Mouse (Mus musculus) olfactory bulb, adult 2 months (tissue): ENCODE data around the gene Srpx. TPM values are rescaled to one million over a fixed set of nuclear protein-coding genes. Genes with fewer than 3 reads are reported as not detected.
A peak's percentile ranks its signal among the peaks of the same experiment; 100 is the strongest.

Experiments
- H3K27ac ChIP-seq: fragments of 200-500 bp; 2 replicates; pipeline ENCODE4 v1.5.1; 2012; ENCODE audit warnings: low read depth, low read length; ENCODE audit not compliant: insufficient read depth
- H3K4me1 ChIP-seq: fragments of 200-500 bp; 2 replicates; pipeline ENCODE4 v1.6.1; 2012; ENCODE audit warnings: low read length; ENCODE audit not compliant: control insufficient read depth, insufficient read depth
- H3K4me3 ChIP-seq: fragments of 200-500 bp; 2 replicates; pipeline ENCODE4 v1.5.1; 2012; ENCODE audit warnings: mild to moderate bottlenecking, low read depth, low read length, moderate library complexity; ENCODE audit not compliant: insufficient read depth
- CTCF ChIP-seq: fragments of 200-500 bp; IDR thresholded peaks from 2 replicates; pipeline ENCODE4 v1.5.1; 2012; ENCODE audit warnings: low read depth, mild to moderate bottlenecking, low read length, moderate library complexity; ENCODE audit not compliant: insufficient read depth
- POLR2A ChIP-seq: fragments of 200-500 bp; IDR thresholded peaks from 2 replicates; pipeline ENCODE4 v1.6.1; 2012; ENCODE audit warnings: mild to moderate bottlenecking, low read depth, low read length, moderate library complexity; ENCODE audit not compliant: insufficient read depth
- WGBS: fragments of 180-500 bp; shearing (Covaris S2); methylation state at CpG from one replicate; pipeline ENCODE4 v1.1.7; 2018; 5-methylcytosine and 5-hydroxymethylcytosine counted together
- polyA plus RNA-seq: library from polyadenylated mRNA; stranded (reverse); fragments of >200 nt; gene quantifications from 2 replicates; pipeline ENCODE4 v1.2.4, GENCODE M21; 2012; ENCODE audit warnings: low replicate concordance; ENCODE audit not compliant: missing spikeins, insufficient read depth, insufficient read length

Gene Srpx
- not detected in 2 replicates for polyA plus RNA-seq

DNA sequence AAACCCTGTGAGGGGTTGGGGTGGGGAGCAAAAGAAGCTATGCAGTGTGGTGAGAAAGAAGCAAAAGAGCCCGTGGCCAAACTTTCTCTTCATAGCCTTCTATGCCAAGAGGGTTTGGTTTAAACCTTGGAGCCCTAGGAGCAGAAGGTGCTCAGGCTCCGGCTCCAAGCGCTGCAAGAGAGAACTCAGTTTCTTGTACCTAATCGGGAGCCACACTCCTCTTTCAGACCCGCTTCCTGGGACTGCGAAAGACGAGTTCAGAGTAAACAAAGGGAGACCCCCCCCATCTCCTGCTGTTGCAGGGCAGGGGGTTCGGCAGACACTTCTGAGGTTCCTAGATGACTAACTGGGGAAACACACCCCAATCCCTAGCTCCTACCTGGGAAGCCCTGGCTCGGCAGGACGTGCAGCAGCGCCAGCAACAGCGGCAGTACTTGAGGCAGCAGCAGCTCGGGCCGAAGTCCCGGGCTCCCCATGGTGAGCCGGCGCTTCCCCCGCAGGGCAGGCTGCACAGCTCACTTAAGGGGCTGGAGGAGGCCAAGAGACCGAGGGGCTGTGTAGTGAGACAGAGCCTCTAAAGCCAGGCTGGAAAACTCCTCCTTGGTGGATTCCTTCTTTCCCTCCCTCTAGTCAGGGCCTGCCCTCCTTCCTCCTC is at the start of gene Srpx:
Srpx (minus strand) TSS at position 645 of the 655 bp plus-strand sequence.
- no peak within 1 kb of the TSS for H3K27ac ChIP-seq
- peaks cover 5% of the 10 kb centered on the region; the same call in 1 of the 2 replicates for H3K4me1 ChIP-seq
- TF ChIP-seq POLR2A (no peak), CTCF (no peak)
- peak within 1 kb of the TSS; percentile 14; the same call in 1 of the 2 replicates for H3K4me3 ChIP-seq
- WGBS = 26% methylated on average over 19 of the region's 19 CpGs

DNA sequence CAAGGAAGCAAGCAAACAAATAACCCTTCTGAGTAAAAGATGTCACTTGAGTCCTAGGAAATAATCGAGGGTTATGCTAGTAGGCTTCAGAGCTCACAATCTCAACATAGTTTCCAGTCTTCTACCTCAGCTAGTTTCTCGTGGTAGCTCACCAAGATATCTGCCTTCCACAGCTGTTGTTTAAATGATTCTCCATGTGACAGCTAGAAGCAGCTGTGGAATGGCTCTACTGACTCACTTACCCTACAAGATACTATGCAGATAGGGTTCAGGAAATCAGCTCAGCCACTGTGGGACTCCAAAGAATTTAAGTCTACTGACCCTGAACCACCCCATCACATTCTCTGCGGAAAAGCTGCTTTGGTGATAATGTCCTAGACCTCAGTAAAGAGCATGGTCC is 34.9 kb upstream of the Srpx start:
- Histone ChIP-seq H3K4me1 (no peaks in the 10 kb centered on the region), H3K4me3 (no peak overlapping the region), H3K27ac (no peak overlapping the region)
- 55% methylated on average over 3 of the region's 3 CpGs for WGBS
- no peak for TF ChIP-seq POLR2A
- TF ChIP-seq CTCF = no peak

DNA sequence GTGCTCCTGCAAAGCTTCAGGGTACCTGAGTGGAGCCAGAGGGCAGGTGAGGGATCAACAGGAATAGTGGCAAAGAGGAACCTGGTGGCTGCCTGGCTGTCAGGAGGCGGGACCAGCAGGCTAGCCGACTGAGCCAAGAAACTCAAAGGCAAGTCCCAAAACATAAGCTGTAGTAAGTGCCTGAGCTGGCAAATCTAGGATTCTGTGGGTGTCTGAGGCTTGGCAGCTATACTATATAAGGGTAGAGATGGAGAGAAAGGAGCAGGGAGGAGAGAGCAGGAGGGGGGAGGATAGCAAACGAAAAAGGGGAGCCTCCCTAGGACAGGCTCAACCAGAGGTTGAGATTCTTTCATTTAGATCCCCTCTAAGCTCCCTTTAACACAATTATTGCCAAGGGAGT is 1.7 kb downstream of the Srpx start:
- Histone ChIP-seq H3K4me1 (peaks cover 5% of the 10 kb centered on the region; the same call in 1 of the 2 replicates), H3K4me3 (no peak overlapping the region), H3K27ac (no peak overlapping the region)
- TF ChIP-seq POLR2A (no peak), CTCF (no peak)
- WGBS = 49% methylated on average over 3 of the region's 3 CpGs

DNA sequence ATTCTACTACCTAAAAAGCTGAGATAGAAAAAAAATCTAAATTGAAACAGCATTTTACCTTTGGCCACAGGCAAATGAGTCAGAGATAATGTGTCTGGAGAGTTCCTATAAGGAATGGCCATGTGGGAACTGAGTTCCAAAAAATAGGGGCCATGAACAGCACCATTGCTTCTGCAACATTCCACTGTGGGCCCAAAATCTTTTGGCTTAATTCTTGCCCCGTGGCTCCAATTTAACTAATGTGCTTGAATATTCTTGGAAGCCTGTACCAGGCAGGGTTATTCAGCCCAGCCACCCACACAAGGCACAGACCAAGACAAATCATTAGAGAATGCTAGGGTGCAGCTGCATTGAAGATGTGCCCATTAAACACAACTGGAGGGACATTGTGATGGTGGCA is 6.8 kb downstream of the Srpx start:
- no peak overlapping the region for H3K4me3 ChIP-seq
- WGBS = 23% methylated on average over 1 of the region's 1 CpGs
- H3K27ac ChIP-seq = no peak overlapping the region
- H3K4me1 ChIP-seq = no peaks in the 10 kb centered on the region
- TF ChIP-seq POLR2A (no peak), CTCF (no peak)

DNA sequence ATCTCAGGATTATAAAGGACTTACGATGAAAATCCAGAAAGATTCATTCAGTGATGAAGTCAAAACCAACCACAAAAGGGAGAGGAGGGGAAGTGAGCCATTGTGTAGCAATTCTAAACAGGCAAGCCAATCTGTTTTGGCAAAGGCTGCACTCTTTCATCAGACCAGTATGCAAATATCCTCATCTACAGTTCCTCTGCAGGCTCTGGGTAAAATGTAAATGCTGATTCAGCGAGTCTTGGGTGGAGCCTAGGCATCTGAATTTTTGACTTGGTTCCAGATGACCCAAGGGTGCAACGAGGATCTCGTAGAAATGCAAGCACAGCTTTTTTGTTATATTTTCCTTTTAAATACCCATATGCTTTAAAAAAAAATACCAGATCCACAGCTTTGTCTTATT is 9.0 kb downstream of the Srpx start:
- H3K27ac ChIP-seq = no peak overlapping the region
- H3K4me3 ChIP-seq = no peak overlapping the region
- WGBS = 43% methylated on average over 4 of the region's 4 CpGs
- H3K4me1 ChIP-seq = no peaks in the 10 kb centered on the region
- TF ChIP-seq POLR2A = no peak
- no peak for TF ChIP-seq CTCF

DNA sequence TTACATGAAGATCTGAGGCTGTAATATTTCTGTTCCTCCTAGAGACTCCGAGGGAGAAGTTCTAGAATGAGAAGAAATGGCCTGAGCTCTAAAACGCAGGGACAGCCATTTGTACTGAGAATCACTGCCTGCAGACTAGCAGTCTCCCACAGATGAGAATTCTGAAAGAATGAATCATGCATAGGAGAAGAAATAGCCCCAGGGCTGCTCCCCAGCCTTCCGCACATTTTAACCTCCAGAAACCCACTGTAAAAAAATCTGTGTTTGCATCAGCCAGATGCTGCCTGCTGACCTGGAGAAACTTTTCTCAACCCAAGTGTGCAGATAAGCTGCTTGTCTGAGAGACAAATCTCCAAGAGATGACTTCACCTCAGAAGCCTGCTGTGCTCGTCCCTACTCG is 12.0 kb downstream of the Srpx start:
- Histone ChIP-seq H3K4me1 (no peaks in the 10 kb centered on the region), H3K27ac (no peak overlapping the region), H3K4me3 (no peak overlapping the region)
- TF ChIP-seq POLR2A = no peak
- TF ChIP-seq CTCF = no peak
- 75% methylated on average over 5 of the region's 5 CpGs for WGBS

DNA sequence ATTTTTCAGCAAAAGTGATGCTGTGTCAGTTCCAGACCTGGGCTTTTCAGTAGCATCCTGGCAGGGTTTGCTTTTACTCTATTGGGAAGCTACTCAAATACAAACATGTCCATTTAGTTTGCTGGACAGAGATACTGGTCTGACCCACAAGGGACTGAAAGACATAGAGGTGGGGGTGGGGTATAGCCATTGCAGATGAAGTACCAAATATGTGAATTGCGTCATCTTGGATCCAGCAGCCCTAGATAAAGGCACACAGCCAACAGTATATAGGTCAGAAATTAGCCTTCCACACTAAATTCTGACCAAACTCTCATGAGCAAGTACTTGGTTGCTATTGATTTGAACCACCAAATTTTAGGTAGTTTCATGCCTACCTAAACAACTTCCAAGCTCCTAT is 14.8 kb downstream of the Srpx start:
- 93% methylated on average over 1 of the region's 1 CpGs for WGBS
- no peak overlapping the region for H3K27ac ChIP-seq
- TF ChIP-seq POLR2A (no peak), CTCF (no peak)
- H3K4me3 ChIP-seq = no peak overlapping the region
- H3K4me1 ChIP-seq = no peaks in the 10 kb centered on the region

DNA sequence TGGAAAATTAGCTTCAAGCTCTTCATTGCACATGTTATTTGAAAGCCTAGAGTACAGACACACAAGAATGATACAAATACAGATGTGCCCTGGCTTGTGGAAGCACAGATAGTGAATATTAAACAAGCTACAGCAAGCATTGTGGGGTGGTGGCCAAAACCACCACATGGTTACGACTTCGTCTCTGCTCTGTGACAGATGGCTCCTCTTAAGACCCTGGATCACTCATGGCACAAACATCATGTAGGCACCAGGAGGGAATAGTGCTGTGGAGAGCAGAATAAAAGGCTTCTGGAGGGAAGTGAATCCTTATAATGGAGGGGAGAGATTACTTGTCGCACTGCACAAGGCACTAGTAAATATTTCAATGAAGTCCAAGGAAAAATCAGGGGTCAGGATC is 21.7 kb downstream of the Srpx start:
- 64% methylated on average over 3 of the region's 3 CpGs for WGBS
- no peak for TF ChIP-seq CTCF
- Histone ChIP-seq H3K4me3 (no peak overlapping the region), H3K4me1 (no peaks in the 10 kb centered on the region), H3K27ac (no peak overlapping the region)

DNA sequence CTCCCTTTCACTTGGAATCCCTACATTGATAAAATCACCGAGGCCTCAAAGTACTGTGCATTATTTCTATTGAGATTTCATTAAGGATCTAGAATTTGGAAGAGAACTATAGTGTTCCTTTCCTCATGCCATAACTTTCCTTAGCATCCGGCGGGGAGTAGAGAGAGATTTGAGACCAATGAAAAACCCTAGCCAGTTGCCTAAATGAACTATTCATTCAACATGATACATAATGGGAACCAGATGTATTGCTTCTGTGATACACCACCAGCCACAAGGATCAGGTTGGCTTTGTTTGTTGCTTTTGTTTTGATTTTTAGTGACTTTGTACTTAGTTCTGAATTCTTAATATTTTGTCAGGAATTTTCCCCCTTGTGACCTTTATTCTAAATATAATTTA is 37.1 kb downstream of the Srpx start:
- H3K4me1 ChIP-seq = no peaks in the 10 kb centered on the region
- H3K4me3 ChIP-seq = no peak overlapping the region
- TF ChIP-seq CTCF (no peak), POLR2A (no peak)
- H3K27ac ChIP-seq = no peak overlapping the region
- WGBS = 75% methylated on average over 3 of the region's 3 CpGs

DNA sequence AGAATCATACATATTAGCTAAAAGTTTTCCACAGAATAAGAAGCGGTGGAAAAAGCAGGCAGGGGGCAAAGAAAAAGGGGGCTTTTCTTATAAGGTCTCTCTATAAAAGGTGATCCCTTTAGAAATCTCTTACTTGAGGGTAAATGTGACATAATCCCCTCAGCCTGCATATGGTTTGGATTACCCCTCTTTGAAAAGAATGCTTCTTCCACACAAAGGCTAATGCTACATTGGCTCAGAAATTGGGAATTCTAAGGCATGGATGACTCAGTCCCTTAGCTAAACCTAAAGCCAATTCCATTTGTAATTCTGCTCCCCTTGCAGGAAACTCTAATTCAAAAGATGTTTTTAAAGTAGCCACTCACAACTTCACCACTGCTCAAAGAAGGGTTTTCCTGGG is 37.5 kb downstream of the Srpx start:
- Histone ChIP-seq H3K27ac (no peak overlapping the region), H3K4me1 (no peaks in the 10 kb centered on the region), H3K4me3 (no peak overlapping the region)
- TF ChIP-seq CTCF = no peak
- TF ChIP-seq POLR2A = no peak
- 65% methylated on average over 1 of the region's 1 CpGs for WGBS
